Mouse (Mus musculus): Measurements from ENCODE around the gene Rps17.

The Rps17 gene

GRCm38 (mm10) chr7:81344544-81345446 is at the start of gene Rps17:
TSS of gene Rps17 (minus strand) at chr7:81345254.
- peak; percentile 96 for DNase-seq (ENCODE audit: low spot score)

- DNase-seq (ENCODE audit: low spot score), result no peak
Observed at GRCm38 (mm10) chr7:81379363-81379762, 34.3 kb upstream of the Rps17 start.

GRCm38 (mm10) chr7:81372337-81372920 is 27.4 kb upstream of the Rps17 start:
- DNase-seq (ENCODE audit: low spot score), result peak; percentile 77

GRCm38 (mm10) chr7:81371811-81372210 is 26.8 kb upstream of the Rps17 start:
- no peak for DNase-seq (ENCODE audit: low spot score)

- DNase-seq (ENCODE audit: low spot score), result no peak
Observed at GRCm38 (mm10) chr7:81369724-81370123, 24.7 kb upstream of the Rps17 start.

GRCm38 (mm10) chr7:81367946-81368345 is 22.9 kb upstream of the Rps17 start:
- no peak for DNase-seq (ENCODE audit: low spot score)

- no peak for DNase-seq (ENCODE audit: low spot score)
Observed at GRCm38 (mm10) chr7:81356975-81357374, 11.9 kb upstream of the Rps17 start.

GRCm38 (mm10) chr7:81356360-81356759 is 11.3 kb upstream of the Rps17 start:
- DNase-seq (ENCODE audit: low spot score), result no peak

- no peak for DNase-seq (ENCODE audit: low spot score)
Observed at GRCm38 (mm10) chr7:81355746-81356145, 10.7 kb upstream of the Rps17 start.

GRCm38 (mm10) chr7:81351826-81352225 is 6.8 kb upstream of the Rps17 start:
- no peak for DNase-seq (ENCODE audit: low spot score)

GRCm38 (mm10) chr7:81348206-81348605 is 3.2 kb upstream of the Rps17 start:
- no peak for DNase-seq (ENCODE audit: low spot score)

- DNase-seq (ENCODE audit: low spot score), result no peak
Observed at GRCm38 (mm10) chr7:81345447-81346170, 555 bp upstream of the Rps17 start.

- DNase-seq (ENCODE audit: low spot score), result peak; percentile 25
Observed at GRCm38 (mm10) chr7:81343831-81344230, 1.2 kb downstream of the Rps17 start.

GRCm38 (mm10) chr7:81343316-81343715 is 1.7 kb downstream of the Rps17 start:
- DNase-seq (ENCODE audit: low spot score), result peak; percentile 35

- DNase-seq (ENCODE audit: low spot score), result no peak
Observed at GRCm38 (mm10) chr7:81342356-81343094, 2.5 kb downstream of the Rps17 start.

GRCm38 (mm10) chr7:81341563-81341962 is 3.5 kb downstream of the Rps17 start:
- peak; percentile 67 for DNase-seq (ENCODE audit: low spot score)

GRCm38 (mm10) chr7:81339783-81340182 is 5.3 kb downstream of the Rps17 start:
- peak; percentile 53 for DNase-seq (ENCODE audit: low spot score)

GRCm38 (mm10) chr7:81338522-81338873 is 6.6 kb downstream of the Rps17 start:
- no peak for DNase-seq (ENCODE audit: low spot score)

GRCm38 (mm10) chr7:81337785-81338521 is 7.1 kb downstream of the Rps17 start:
- DNase-seq (ENCODE audit: low spot score), result no peak

GRCm38 (mm10) chr7:81336432-81336786 is 8.6 kb downstream of the Rps17 start:
- DNase-seq (ENCODE audit: low spot score), result peak; percentile 59

GRCm38 (mm10) chr7:81335705-81336431 is 9.2 kb downstream of the Rps17 start:
- DNase-seq (ENCODE audit: low spot score), result peak; percentile 61
